9 mouse cellular contexts compared by ENCODE assay signal in genomic region chr10:115323295-115323694, GRCm38 (mm10). TPM values are rescaled to one million over a fixed set of nuclear protein-coding genes. Genes with fewer than 3 reads are reported as not detected.
DNase-seq lines count a peak whose midpoint lies in the region; ATAC-seq lines count a peak whose summit lies in the region.
"Had no signal": no experiment of that assay in that cellular context is flagged by ENCODE, and none has a peak within 500 bp of the region (broad histone marks: within the 10 kb centered on the region; RNA-seq: fewer than 3 reads in every experiment).

No protein-coding gene starts in this region.

- no peaks in the 10 kb centered on the region for H3K9me3 ChIP-seq in kidney, embryonic 15.5 days (replicated peaks)
- no peaks in the 10 kb centered on the region for H3K9me3 ChIP-seq in midbrain, embryonic 16.5 days (replicated peaks; ENCODE audit: control insufficient read depth, low read length, poor library complexity, severe bottlenecking)
- H3K9me3 ChIP-seq: embryonic facial prominence, embryonic 12.5 days had no signal

- intact Hi-C loops in left cerebral cortex, postnatal 10 days (cut with DNase I) = loop anchor here (5.0 to 10.0 kb wide), 3 partner anchors 292 to 872 kb away; no protein-coding TSS in a partner anchor

- no peak overlapping the region for H3K4me2 ChIP-seq in kidney, embryonic 15.5 days
- no peak overlapping the region for H3K4me2 ChIP-seq in midbrain, embryonic 16.5 days (ENCODE audit: low read length)
- H3K4me2 ChIP-seq: embryonic facial prominence, embryonic 12.5 days had no signal

- DNase-seq in kidney, adult 18-20 months = peak; percentile 72
- DNase-seq in brain, embryonic 18.5 days (ENCODE audit: low read depth, low spot score) = peak; percentile 39
- DNase-seq in fibroblast of lung, adult 2 months (ENCODE audit: low read depth) = peak; percentile 61
- DNase-seq in left cerebral cortex, postnatal 10 days (ENCODE audit: extremely low spot score in 1 of 2, low spot score in 2 of 2) = peak; percentile 61 to 63
- peak; percentile 83 for DNase-seq in splenic B cell, adult 2 months (ENCODE audit: low read depth, low spot score)

- no peak overlapping the region for H3K4me3 ChIP-seq in kidney, embryonic 15.5 days (replicated peaks)
- no peak overlapping the region for H3K4me3 ChIP-seq in midbrain, embryonic 16.5 days (ENCODE audit: low read depth, low read length)
- H3K4me3 ChIP-seq: embryonic facial prominence, embryonic 12.5 days had no signal

- H3K27ac ChIP-seq in kidney, embryonic 15.5 days = no peak overlapping the region
- H3K27ac ChIP-seq in midbrain, embryonic 16.5 days (ENCODE audit: low read length) = no peak overlapping the region
- H3K27ac ChIP-seq: embryonic facial prominence, embryonic 12.5 days had no signal

- H3K4me1 ChIP-seq in kidney, embryonic 15.5 days = no peaks in the 10 kb centered on the region
- H3K4me1 ChIP-seq in midbrain, embryonic 16.5 days (ENCODE audit: control insufficient read depth, insufficient read depth, low read length) = no peaks in the 10 kb centered on the region
- H3K4me1 ChIP-seq: embryonic facial prominence, embryonic 12.5 days had no signal

- no peak overlapping the region for H3K9ac ChIP-seq in kidney, embryonic 15.5 days
- no peak overlapping the region for H3K9ac ChIP-seq in midbrain, embryonic 16.5 days (ENCODE audit: low read depth, low read length)
- H3K9ac ChIP-seq: embryonic facial prominence, embryonic 12.5 days had no signal

- H3K27me3 ChIP-seq in kidney, embryonic 15.5 days = 0 out of 2 replicates have a peak, but pooled peaks cover 4% of the 10 kb centered on the region
- no peaks in the 10 kb centered on the region for H3K27me3 ChIP-seq in midbrain, embryonic 16.5 days (ENCODE audit: control insufficient read depth, insufficient read depth, low read depth, low read length)
- H3K27me3 ChIP-seq in splenic B cell, adult 2 months (ENCODE audit: control insufficient read depth, insufficient read depth, low read length, poor library complexity, severe bottlenecking) = no peaks in the 10 kb centered on the region
- H3K27me3 ChIP-seq: embryonic facial prominence, embryonic 12.5 days had no signal

- WGBS in kidney, embryonic 15.5 days = 12% methylated on average over 6 of the region's 6 CpGs
- 10% methylated on average over 6 of the region's 6 CpGs for WGBS in midbrain, embryonic 16.5 days

- ATAC-seq in kidney, embryonic 15.5 days (replicated peaks; ENCODE audit: low FRiP score) = no peak
- ATAC-seq in hematopoietic stem cell, adult 5-6 weeks (replicated peaks in 1 of 2; ENCODE audit: insufficient read depth in 1 of 2, low FRiP score in 2 of 2, low TSS enrichment in 1 of 2, low read depth in 1 of 2, poor library complexity in 2 of 2, severe bottlenecking in 2 of 2) = peak; percentile 57 to 73; a peak in 2 of 4 replicates
- ATAC-seq in midbrain, embryonic 16.5 days = 0 out of 2 replicates have a peak, but pooled peaks have one; percentile 14

- H3K36me3 ChIP-seq in kidney, embryonic 15.5 days = no peaks in the 10 kb centered on the region
- no peaks in the 10 kb centered on the region for H3K36me3 ChIP-seq in midbrain, embryonic 16.5 days (ENCODE audit: control insufficient read depth, insufficient read depth, low read length)
- no peaks in the 10 kb centered on the region for H3K36me3 ChIP-seq in splenic B cell, adult 2 months (ENCODE audit: control insufficient read depth, insufficient read depth, low read length, poor library complexity, severe bottlenecking)
- H3K36me3 ChIP-seq: embryonic facial prominence, embryonic 12.5 days had no signal

RNA-seq across cellular contexts. Expression of gene Rab21, which starts 7.9 kb away (rescaled TPM):
- polyA plus RNA-seq in kidney, embryonic 15.5 days (2015; fragmentation: Nextera tagmentation; extraction: Ambion mirVana) = 5.3 and 5.4 TPM in 2 replicates
- total RNA-seq in hematopoietic stem cell, adult 5-6 weeks (2017) = 40.4 and 56.3 TPM in 2 replicates
- total RNA-seq in left cerebral cortex, postnatal 10 days (2021) = 10 to 100 TPM; 43.7 to 46.2 TPM
- 6.6 and 7.0 TPM in 2 replicates for polyA plus RNA-seq in midbrain, embryonic 16.5 days (2015; fragmentation: Nextera tagmentation; extraction: Ambion mirVana)

RNA-seq across cellular contexts. Expression of gene Tmem19, which starts 39.0 kb away (rescaled TPM):
- polyA plus RNA-seq in kidney, embryonic 15.5 days (2015; fragmentation: Nextera tagmentation; extraction: Ambion mirVana) = 32.1 and 34.2 TPM in 2 replicates
- total RNA-seq in hematopoietic stem cell, adult 5-6 weeks (2017) = 13.1 and 19.0 TPM in 2 replicates
- 10 to 100 TPM; 54.4 to 59.6 TPM for total RNA-seq in left cerebral cortex, postnatal 10 days (2021)
- polyA plus RNA-seq in midbrain, embryonic 16.5 days (2015; fragmentation: Nextera tagmentation; extraction: Ambion mirVana) = 37.6 and 38.2 TPM in 2 replicates
